Mouse (Mus musculus): Measurements from ENCODE around the gene Fst. TPM values are rescaled to one million over a fixed set of nuclear protein-coding genes. Genes with fewer than 3 reads are reported as not detected.

The Fst gene
- 1 to 10 TPM in 1 of 26 experiments, under 1 TPM in 1, not detected in 24; 0.21 to 2.6 TPM for total RNA-seq (2018; cell fraction: chromatin; rRNA removed)
- under 1 TPM in 2 of 26 experiments, not detected in 24; 0.05 to 0.09 TPM for total RNA-seq (2018; cell fraction: cytosol; rRNA removed)
- total RNA-seq (2018; cell fraction: nucleus; rRNA removed): not detected
- polyA plus RNA-seq (2018): not detected in 3 replicates

DNA sequence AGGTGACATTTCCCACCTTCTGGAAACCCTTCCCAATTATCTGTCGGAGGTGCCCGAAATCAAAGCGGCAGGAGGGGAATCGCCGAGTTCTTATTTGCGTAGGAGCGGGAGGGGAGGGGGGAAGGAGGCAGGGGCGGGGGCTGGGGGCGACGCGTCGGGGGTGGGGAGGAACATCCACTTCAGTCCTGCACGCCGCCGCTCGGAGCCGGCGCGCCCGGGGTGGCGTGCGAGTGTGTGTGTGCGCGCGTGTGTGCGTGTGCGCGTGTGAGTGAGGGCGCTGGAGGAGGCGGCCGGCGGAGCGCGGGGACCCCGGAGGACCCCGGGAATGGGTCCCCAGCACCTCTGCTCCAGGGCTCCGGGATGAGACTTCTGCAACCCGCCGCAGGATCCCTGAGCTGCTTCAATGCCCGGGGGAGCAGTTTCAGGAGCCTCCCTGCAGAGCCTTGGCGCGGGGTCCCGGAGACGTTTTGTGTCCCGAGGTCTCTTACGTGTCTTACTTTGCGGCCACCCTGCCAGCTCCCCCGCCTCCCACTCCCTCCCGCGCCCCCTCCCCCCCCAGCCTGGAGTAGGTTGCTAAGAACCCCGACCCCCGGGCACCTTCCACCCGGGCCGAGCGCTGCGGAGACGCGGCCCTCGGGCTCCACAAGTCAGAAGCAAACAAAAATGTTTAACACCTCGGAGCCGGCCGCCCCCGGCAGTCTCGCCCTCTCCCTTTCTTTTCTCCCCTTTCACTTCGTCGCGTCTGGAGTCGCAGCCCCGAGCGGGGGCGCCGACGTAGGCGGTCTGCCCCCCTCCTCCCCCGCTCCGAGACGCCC, at the start of gene Fst:
TSS of gene Fst (minus strand) at position 66 of the 815 bp plus-strand sequence.
- Histone ChIP-seq H3K36me3 (ENCODE audit: inconsistent target) (no peaks in the 10 kb centered on the region), H3K79me2 (ENCODE audit: inconsistent target) (no peaks in the 10 kb centered on the region), H3K27ac (no peak within 1 kb of the TSS), H3K4me3 (ENCODE audit: inconsistent target) (peak within 1 kb of the TSS; percentile 9; the same call in 1 of the 2 replicates)
- WGBS (ENCODE audit: missing documents): under 1% methylated on average over 67 of the region's 77 CpGs

DNA sequence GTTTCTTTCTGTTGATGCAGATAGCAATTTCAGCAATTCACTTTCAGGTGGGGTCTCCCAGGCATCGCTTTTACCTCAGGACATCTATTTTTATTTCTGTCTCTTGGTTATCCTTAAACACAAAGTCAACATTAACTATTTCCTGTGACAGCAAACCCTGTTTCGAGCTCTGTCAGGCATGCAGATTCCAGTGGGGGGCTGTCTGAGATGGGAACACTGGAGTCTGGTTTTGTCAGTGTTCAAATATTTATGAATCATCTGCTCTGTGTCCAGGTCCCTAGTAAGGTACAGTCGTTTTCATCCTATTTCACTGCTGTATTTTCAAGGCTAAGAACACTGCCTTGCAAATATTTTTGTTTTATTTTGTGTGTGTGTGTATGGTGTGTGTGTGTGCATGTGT, 35.1 kb upstream of the Fst start:
- 74% methylated on average over 3 of the region's 3 CpGs for WGBS (ENCODE audit: missing documents)
- Histone ChIP-seq H3K4me3 (ENCODE audit: inconsistent target) (no peak overlapping the region), H3K27ac (no peak overlapping the region), H3K36me3 (ENCODE audit: inconsistent target) (no peaks in the 10 kb centered on the region), H3K79me2 (ENCODE audit: inconsistent target) (no peaks in the 10 kb centered on the region)

GRCm38 (mm10) chr13:114488178-114488577, 29.4 kb upstream of the Fst start:
- no peak overlapping the region for H3K27ac ChIP-seq
- no peaks in the 10 kb centered on the region for H3K79me2 ChIP-seq (ENCODE audit: inconsistent target)
- H3K4me3 ChIP-seq (ENCODE audit: inconsistent target): no peak overlapping the region
- whole genome bisulfite sequencing (ENCODE audit: missing documents): 93% methylated on average over 7 of the region's 7 CpGs
- no peaks in the 10 kb centered on the region for H3K36me3 ChIP-seq (ENCODE audit: inconsistent target)

GRCm38 (mm10) chr13:114478329-114478728, 19.6 kb upstream of the Fst start:
- Histone ChIP-seq H3K4me3 (ENCODE audit: inconsistent target) (no peak overlapping the region), H3K36me3 (ENCODE audit: inconsistent target) (no peaks in the 10 kb centered on the region), H3K27ac (no peak overlapping the region), H3K79me2 (ENCODE audit: inconsistent target) (no peaks in the 10 kb centered on the region)
- WGBS (ENCODE audit: missing documents): 91% methylated on average over 4 of the region's 4 CpGs

DNA sequence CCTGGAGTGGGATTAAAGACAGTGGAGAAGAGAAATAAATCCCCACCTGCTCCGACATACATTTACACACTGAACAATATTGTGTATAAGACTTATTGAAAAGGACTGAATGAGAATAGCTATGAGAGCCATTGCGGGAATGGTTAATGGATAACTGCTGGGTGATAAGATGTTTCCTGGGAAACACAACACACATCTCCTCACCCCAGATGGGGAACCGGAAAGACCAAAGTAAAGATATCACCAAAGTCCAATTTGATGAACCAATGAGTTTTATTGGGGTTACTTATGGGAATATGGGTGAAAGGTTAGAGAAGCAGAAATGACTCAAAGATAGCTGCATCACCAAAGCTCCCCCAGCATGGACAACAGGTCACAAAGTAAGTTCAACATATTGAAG, 11.2 kb upstream of the Fst start:
- H3K79me2 ChIP-seq (ENCODE audit: inconsistent target): no peaks in the 10 kb centered on the region
- no peak overlapping the region for H3K27ac ChIP-seq
- 92% methylated on average over 2 of the region's 3 CpGs for WGBS (ENCODE audit: missing documents)
- no peak overlapping the region for H3K4me3 ChIP-seq (ENCODE audit: inconsistent target)
- H3K36me3 ChIP-seq (ENCODE audit: inconsistent target): no peaks in the 10 kb centered on the region

DNA sequence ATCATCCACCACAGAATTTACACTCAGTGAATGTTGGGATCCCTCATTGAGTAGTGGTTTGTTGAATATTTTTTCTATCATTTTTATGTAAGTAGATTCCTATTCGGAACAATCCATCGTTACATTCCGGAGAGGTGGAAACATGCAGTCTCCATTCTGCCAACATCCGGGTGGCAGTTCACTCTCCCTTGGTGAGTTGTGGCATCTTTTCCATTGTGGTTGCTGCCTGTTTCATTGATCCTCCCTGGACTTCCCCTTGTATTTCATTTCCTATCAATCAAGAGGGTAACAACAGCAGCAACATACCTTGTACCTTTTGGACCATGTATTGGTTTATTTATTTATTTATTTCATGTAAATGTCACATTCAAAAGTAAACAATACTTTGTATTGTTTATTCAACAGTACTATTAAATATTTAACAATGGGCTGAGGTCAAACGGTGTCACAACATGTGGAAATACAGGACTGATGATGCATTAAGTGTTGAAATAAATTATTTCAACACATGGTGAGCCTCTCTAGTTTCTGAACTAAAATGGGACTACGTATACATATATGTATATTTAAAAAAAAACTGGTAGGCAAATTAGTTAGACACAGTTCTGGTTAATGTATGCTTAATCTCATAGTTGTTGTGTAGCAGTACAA, 7.6 kb upstream of the Fst start:
- Histone ChIP-seq H3K79me2 (ENCODE audit: inconsistent target) (no peaks in the 10 kb centered on the region), H3K36me3 (ENCODE audit: inconsistent target) (no peaks in the 10 kb centered on the region), H3K4me3 (ENCODE audit: inconsistent target) (no peak overlapping the region), H3K27ac (no peak overlapping the region)
- 67% methylated on average over 6 of the region's 6 CpGs for WGBS (ENCODE audit: missing documents)

DNA sequence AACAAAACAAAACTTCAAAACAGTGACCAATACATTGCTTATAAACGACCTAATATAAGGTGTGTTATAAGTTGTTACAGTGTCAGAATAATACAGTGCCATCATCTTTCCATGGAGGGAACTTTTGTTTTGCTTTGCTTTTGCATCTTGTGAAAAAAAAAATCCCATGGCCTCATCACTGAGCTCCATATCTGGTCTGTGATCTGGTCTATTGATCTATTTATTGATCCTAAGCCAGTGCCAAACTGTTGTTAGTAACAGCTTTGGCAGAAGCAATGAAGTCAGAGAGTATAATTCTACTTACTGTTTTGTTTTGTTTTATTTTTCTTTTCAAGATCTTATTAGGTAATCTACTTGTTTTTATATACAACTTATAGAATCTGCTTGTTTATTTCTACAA, 6.6 kb upstream of the Fst start:
- H3K79me2 ChIP-seq (ENCODE audit: inconsistent target): no peaks in the 10 kb centered on the region
- H3K27ac ChIP-seq: no peak overlapping the region

GRCm38 (mm10) chr13:114464824-114465223, 6.1 kb upstream of the Fst start:
- whole genome bisulfite sequencing (ENCODE audit: missing documents): 81% methylated on average over 3 of the region's 3 CpGs
- Histone ChIP-seq H3K27ac (no peak overlapping the region), H3K4me3 (ENCODE audit: inconsistent target) (no peak overlapping the region), H3K79me2 (ENCODE audit: inconsistent target) (no peaks in the 10 kb centered on the region), H3K36me3 (ENCODE audit: inconsistent target) (no peaks in the 10 kb centered on the region)

More for the DNA sequence above, 6.6 kb upstream of the Fst start:
- no peak overlapping the region for H3K4me3 ChIP-seq (ENCODE audit: inconsistent target)
- 50% methylated on average over 1 of the region's 1 CpGs for WGBS (ENCODE audit: missing documents)
- H3K36me3 ChIP-seq (ENCODE audit: inconsistent target): no peaks in the 10 kb centered on the region

GRCm38 (mm10) chr13:114462548-114463408, 4.0 kb upstream of the Fst start:
- 65% methylated on average over 8 of the region's 8 CpGs for WGBS (ENCODE audit: missing documents)
- no peaks in the 10 kb centered on the region for H3K36me3 ChIP-seq (ENCODE audit: inconsistent target)
- H3K79me2 ChIP-seq (ENCODE audit: inconsistent target): no peaks in the 10 kb centered on the region
- no peak overlapping the region for H3K27ac ChIP-seq
- no peak overlapping the region for H3K4me3 ChIP-seq (ENCODE audit: inconsistent target)

GRCm38 (mm10) chr13:114460306-114460892, 1.6 kb upstream of the Fst start:
- Histone ChIP-seq H3K4me3 (ENCODE audit: inconsistent target) (no peak overlapping the region; the same call in 1 of the 2 replicates), H3K79me2 (ENCODE audit: inconsistent target) (no peaks in the 10 kb centered on the region), H3K27ac (no peak overlapping the region), H3K36me3 (ENCODE audit: inconsistent target) (no peaks in the 10 kb centered on the region)
- 2% methylated on average over 28 of the region's 29 CpGs for WGBS (ENCODE audit: missing documents)

DNA sequence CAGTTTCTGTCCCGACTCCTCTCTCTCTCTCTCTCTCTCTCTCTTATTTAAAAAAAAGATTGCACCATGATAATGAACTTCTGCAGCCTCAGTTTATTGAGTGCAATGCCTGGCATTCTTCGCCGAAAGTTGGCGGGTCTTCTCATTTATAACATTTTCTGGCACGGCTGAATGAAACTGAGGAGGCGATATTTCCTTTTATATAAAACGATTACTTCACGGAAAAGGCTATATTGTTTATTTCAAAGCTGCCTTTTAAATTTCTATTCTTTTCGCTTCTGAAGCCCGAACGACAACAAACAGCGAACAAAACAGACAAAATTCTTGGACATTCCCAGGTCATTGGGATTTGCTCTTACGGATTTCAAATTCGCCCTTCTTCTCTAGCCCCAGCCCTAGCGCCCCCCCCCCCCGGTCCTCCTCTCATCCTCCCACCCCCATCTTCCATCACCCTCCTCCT, 980 bp upstream of the Fst start:
- peak overlapping the region; percentile 9; the same call in 1 of the 2 replicates for H3K4me3 ChIP-seq (ENCODE audit: inconsistent target)
- no peaks in the 10 kb centered on the region for H3K79me2 ChIP-seq (ENCODE audit: inconsistent target)
- 2% methylated on average over 14 of the region's 16 CpGs for WGBS (ENCODE audit: missing documents)
- no peak overlapping the region for H3K27ac ChIP-seq
- no peaks in the 10 kb centered on the region for H3K36me3 ChIP-seq (ENCODE audit: inconsistent target)

GRCm38 (mm10) chr13:114458291-114458885, 363 bp downstream of the Fst start:
- WGBS (ENCODE audit: missing documents): 2% methylated on average over 40 of the region's 56 CpGs
- H3K27ac ChIP-seq: no peak overlapping the region
- no peaks in the 10 kb centered on the region for H3K79me2 ChIP-seq (ENCODE audit: inconsistent target)
- H3K4me3 ChIP-seq (ENCODE audit: inconsistent target): no peak overlapping the region
- H3K36me3 ChIP-seq (ENCODE audit: inconsistent target): no peaks in the 10 kb centered on the region

DNA sequence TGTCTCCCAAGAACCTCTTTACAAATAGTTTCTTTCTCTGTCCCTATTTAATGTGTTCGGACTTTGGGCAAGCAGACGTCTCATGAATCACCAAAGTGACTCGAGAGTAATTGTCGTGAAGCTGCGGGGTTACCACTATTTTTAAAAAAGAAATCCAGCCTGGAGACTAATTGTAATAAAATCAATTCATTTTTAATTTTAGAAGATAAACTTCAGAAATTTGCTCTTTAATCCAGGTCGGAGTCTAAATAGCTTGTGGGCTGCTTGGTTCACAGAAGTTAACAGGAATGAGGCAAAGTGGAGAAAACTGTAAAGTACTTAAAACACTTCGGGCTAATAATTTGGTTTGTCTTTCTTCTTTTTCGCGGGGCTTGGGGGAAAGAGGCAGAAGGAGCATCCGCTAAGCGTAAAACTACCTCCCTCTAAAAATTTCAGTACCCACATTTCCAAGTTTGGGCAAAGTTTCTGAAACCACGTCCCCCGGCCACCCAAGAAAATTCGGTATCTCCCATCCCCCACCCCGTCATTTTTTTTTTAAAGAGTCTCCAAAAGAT, 1.1 kb downstream of the Fst start:
- no peak overlapping the region for H3K4me3 ChIP-seq (ENCODE audit: inconsistent target)
- H3K36me3 ChIP-seq (ENCODE audit: inconsistent target): no peaks in the 10 kb centered on the region
- 1% methylated on average over 15 of the region's 15 CpGs for WGBS (ENCODE audit: missing documents)

More for the DNA sequence above, 1.1 kb downstream of the Fst start:
- Histone ChIP-seq H3K79me2 (ENCODE audit: inconsistent target) (no peaks in the 10 kb centered on the region), H3K27ac (no peak overlapping the region)
